Mouse (Mus musculus) heart, adult 2 months (tissue): Measurements from ENCODE around the gene Phospho1. TPM values are rescaled to one million over a fixed set of nuclear protein-coding genes. Genes with fewer than 3 reads are reported as not detected.

ENCODE experiments used
- DNase-seq, 2 experiments: peaks; one replicate each; pipeline ENCODE4 v3.0.0; 2021
- H3K27ac ChIP-seq: fragments of 200-600 bp; 2 replicates; pipeline ENCODE4 v1.8.1; 2022
- H3K27me3 ChIP-seq: fragments of 200-500 bp; 2 replicates; pipeline ENCODE4 v1.6.1; 2012; ENCODE audit warnings: mild to moderate bottlenecking, low read length, inconsistent platforms, mixed read lengths; ENCODE audit not compliant: control insufficient read depth, insufficient read depth
- H3K36me3 ChIP-seq: fragments of 200-500 bp; 2 replicates; pipeline ENCODE4 v1.6.1; 2012; ENCODE audit warnings: low read length, inconsistent platforms; ENCODE audit not compliant: control insufficient read depth, insufficient read depth
- H3K4me1 ChIP-seq: fragments of 200-500 bp; 2 replicates; pipeline ENCODE4 v1.6.1; 2011; ENCODE audit warnings: low read length; ENCODE audit not compliant: control insufficient read depth, insufficient read depth
- H3K4me3 ChIP-seq: fragments of 200-600 bp; 2 replicates; pipeline ENCODE4 v1.8.1; 2022
- H3K79me2 ChIP-seq: fragments of 200-500 bp; replicated peaks from 2 replicates; pipeline ENCODE4 v1.6.1; 2012; ENCODE audit warnings: mild to moderate bottlenecking, inconsistent platforms, low read length, moderate library complexity, mixed read lengths; ENCODE audit not compliant: control insufficient read depth, insufficient read depth
- H3K9ac ChIP-seq: fragments of 200-500 bp; 2 replicates; pipeline ENCODE4 v1.6.1; 2012; ENCODE audit warnings: low read depth, mild to moderate bottlenecking, control low read depth, inconsistent platforms, low read length, mixed read lengths
- CTCF ChIP-seq: fragments of 200-600 bp; IDR thresholded peaks from 2 replicates; pipeline ENCODE4 v1.8.1; 2022; ENCODE audit warnings: antibody characterized with exemption, mild to moderate bottlenecking, moderate library complexity
- EP300 ChIP-seq: fragments of 200-500 bp; IDR thresholded peaks from 2 replicates; pipeline ENCODE4 v1.6.1; 2011; ENCODE audit warnings: low read depth, low read length, control low read depth; ENCODE audit not compliant: insufficient read depth
- POLR2A ChIP-seq: fragments of 200-500 bp; IDR thresholded peaks from 2 replicates; pipeline ENCODE4 v1.6.1; 2011; ENCODE audit warnings: mild to moderate bottlenecking, low read depth, low read length, control low read depth; ENCODE audit not compliant: insufficient read depth
- WGBS: fragments of 180-500 bp; shearing (Covaris S2); methylation state at CpG from one replicate; pipeline ENCODE4 v1.1.7; 2018; 5-methylcytosine and 5-hydroxymethylcytosine counted together
- intact Hi-C: fragments of 180-260 bp; cut with DNase I; formaldehyde crosslinking; loops from one replicate; pipeline ENCODE4 v1.15.1; 2025
- polyA plus RNA-seq: library from polyadenylated mRNA; depleted of rRNA; stranded (reverse); fragments of >200 nt; gene quantifications from 2 replicates; pipeline ENCODE4 v1.2.3, GENCODE M21; 2012
- total RNA-seq, 2 experiments: library from RNA; stranded (reverse); gene quantifications; 2 replicates each; pipeline ENCODE4 v1.2.3; 2021

Phospho1 gene
- total and polyA plus RNA-seq, 3 experiments: 181 to 244 (median 206) TPM

GRCm38 (mm10) chr11:95791787-95792186 is 32.5 kb upstream of the Phospho1 start:
- H3K36me3 ChIP-seq: peaks cover 12% of the 10 kb centered on the region
- intact Hi-C loops: no loop called here
- no peak for TF ChIP-seq CTCF
- TF ChIP-seq EP300: no peak
- TF ChIP-seq POLR2A: no peak
- peaks cover 32% of the 10 kb centered on the region for H3K4me1 ChIP-seq
- H3K79me2 ChIP-seq: no peaks in the 10 kb centered on the region
- peak in 1 of 2 experiments; percentile 56 for DNase-seq
- WGBS: 59% methylated on average over 13 of the region's 13 CpGs
- H3K27me3 ChIP-seq: no peaks in the 10 kb centered on the region
- peak overlapping the region; percentile 59 for H3K27ac ChIP-seq
- H3K4me3 ChIP-seq: no peak overlapping the region
- no peak overlapping the region for H3K9ac ChIP-seq

- peaks cover 12% of the 10 kb centered on the region for H3K36me3 ChIP-seq
- WGBS: 68% methylated on average over 8 of the region's 8 CpGs
- intact Hi-C loops: no loop called here
Observed at GRCm38 (mm10) chr11:95792950-95793509, 31.3 kb upstream of the Phospho1 start.

DNA sequence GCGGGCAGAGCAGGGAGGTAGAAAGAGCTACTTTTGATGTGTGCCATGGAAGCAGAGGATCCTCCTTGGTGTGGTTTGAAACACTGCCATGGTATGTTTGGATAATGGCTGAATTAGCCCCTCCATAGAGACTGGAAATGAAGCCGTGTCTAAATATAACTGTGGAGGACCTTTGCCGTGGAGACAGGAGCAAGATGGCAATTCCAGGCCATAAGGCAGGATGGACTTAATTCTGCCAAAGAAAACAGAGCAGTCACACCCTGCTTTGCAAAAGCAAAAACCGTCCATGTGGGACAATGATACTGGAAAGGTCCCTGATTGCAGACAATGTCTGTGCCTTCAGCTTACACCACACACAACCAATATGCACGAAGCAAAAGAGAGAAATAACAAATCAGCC is 30.1 kb upstream of the Phospho1 start:
- H3K79me2 ChIP-seq: no peaks in the 10 kb centered on the region
- peak in 1 of 2 experiments; percentile 39 for DNase-seq
- peak overlapping the region; percentile 76 for H3K27ac ChIP-seq
- peaks cover 12% of the 10 kb centered on the region for H3K36me3 ChIP-seq
- no peak overlapping the region for H3K4me3 ChIP-seq
- intact Hi-C loops: no loop called here
- no peak overlapping the region for H3K9ac ChIP-seq
- peaks cover 31% of the 10 kb centered on the region for H3K4me1 ChIP-seq
- WGBS: 20% methylated on average over 5 of the region's 5 CpGs
- H3K27me3 ChIP-seq: no peaks in the 10 kb centered on the region
- TF ChIP-seq CTCF (no peak), EP300 (peak; percentile 89), POLR2A (peak; percentile 41; the same call in 1 of the 2 replicates)

More at GRCm38 (mm10) chr11:95792950-95793509, 31.3 kb upstream of the Phospho1 start:
- Histone ChIP-seq H3K79me2 (no peaks in the 10 kb centered on the region), H3K27ac (no peak overlapping the region; the same call in 1 of the 2 replicates), H3K4me3 (no peak overlapping the region), H3K9ac (no peak overlapping the region), H3K27me3 (no peaks in the 10 kb centered on the region), H3K4me1 (peaks cover 32% of the 10 kb centered on the region)
- no peak for DNase-seq
- TF ChIP-seq POLR2A: no peak
- TF ChIP-seq CTCF: no peak
- no peak for TF ChIP-seq EP300

DNA sequence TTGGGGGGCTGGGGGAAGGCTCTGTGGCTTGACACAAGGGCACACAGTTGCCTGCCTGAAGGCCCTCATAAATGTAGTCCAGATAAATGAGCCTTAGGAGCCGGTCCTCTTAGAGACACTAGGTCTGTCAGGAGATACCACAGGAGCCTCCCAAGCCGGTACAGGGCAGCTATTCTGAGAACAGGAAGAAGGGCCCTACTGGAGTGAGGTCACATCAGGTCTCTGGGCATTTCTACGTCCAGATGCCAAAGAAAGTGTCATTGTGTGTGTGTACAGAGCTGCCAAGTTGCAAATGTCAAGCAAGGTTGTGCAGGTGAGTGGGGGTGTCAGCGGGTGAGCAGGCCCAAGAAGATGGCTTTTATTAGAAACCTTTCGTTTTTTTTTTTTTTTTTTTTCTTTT is 28.7 kb upstream of the Phospho1 start:
- Histone ChIP-seq H3K9ac (no peak overlapping the region), H3K4me3 (no peak overlapping the region), H3K79me2 (no peaks in the 10 kb centered on the region), H3K36me3 (peaks cover 10% of the 10 kb centered on the region), H3K27ac (peak overlapping the region; percentile 76), H3K4me1 (peaks cover 27% of the 10 kb centered on the region), H3K27me3 (no peaks in the 10 kb centered on the region)
- no peak for TF ChIP-seq POLR2A
- peak; percentile 67; the same call in 1 of the 2 replicates for TF ChIP-seq EP300
- no peak for TF ChIP-seq CTCF
- DNase-seq: peak; percentile 51 to 67
- intact Hi-C loops: no loop called here
- WGBS: 19% methylated on average over 5 of the region's 5 CpGs

GRCm38 (mm10) chr11:95805010-95805409 is 19.3 kb upstream of the Phospho1 start:
- Histone ChIP-seq H3K27me3 (no peaks in the 10 kb centered on the region), H3K4me1 (peaks cover 9% of the 10 kb centered on the region), H3K4me3 (no peak overlapping the region), H3K36me3 (no peaks in the 10 kb centered on the region), H3K9ac (no peak overlapping the region), H3K79me2 (no peaks in the 10 kb centered on the region), H3K27ac (no peak overlapping the region)
- intact Hi-C loops: no loop called here
- TF ChIP-seq POLR2A: no peak
- no peak for TF ChIP-seq EP300
- TF ChIP-seq CTCF: no peak
- DNase-seq: no peak
- 44% methylated on average over 5 of the region's 5 CpGs for WGBS

- H3K9ac ChIP-seq: no peak overlapping the region
- DNase-seq: no peak
- 17% methylated on average over 3 of the region's 3 CpGs for WGBS
- TF ChIP-seq EP300: 0 out of 2 replicates have a peak, but pooled peaks have one; percentile 33
- TF ChIP-seq POLR2A: no peak
- peaks cover 9% of the 10 kb centered on the region for H3K4me1 ChIP-seq
- H3K36me3 ChIP-seq: no peaks in the 10 kb centered on the region
- H3K79me2 ChIP-seq: no peaks in the 10 kb centered on the region
- intact Hi-C loops: no loop called here
- no peak overlapping the region; the same call in 1 of the 2 replicates for H3K27ac ChIP-seq
- no peak overlapping the region for H3K4me3 ChIP-seq
- no peaks in the 10 kb centered on the region for H3K27me3 ChIP-seq
Observed at GRCm38 (mm10) chr11:95805527-95805926, 18.8 kb upstream of the Phospho1 start.
